Mouse (Mus musculus): ENCODE data around the gene Pip5k1a. TPM values are rescaled to one million over a fixed set of nuclear protein-coding genes. Genes with fewer than 3 reads are reported as not detected.
"Not testable (repeated sequence)": the region's sequence is repeated elsewhere in the genome, so short reads cannot be mapped to it uniquely, and the experiment has no call there.

The Pip5k1a gene
- total RNA-seq (2021) (10 to 100 TPM; 40.8 to 49.9 TPM), polyA plus RNA-seq (2012; rRNA removed) (16.4 and 18.7 TPM in 2 replicates)
- long read RNA-seq, transcript Pip5k1a-205 (15 exons, 3,663 nt) = major isoform, 9 of 26 reads
- long read RNA-seq, partial matches to known transcripts = 0 of 26 reads
- long read RNA-seq, other reads (novel, unspliced or antisense) = 15 of 26 reads

DNA sequence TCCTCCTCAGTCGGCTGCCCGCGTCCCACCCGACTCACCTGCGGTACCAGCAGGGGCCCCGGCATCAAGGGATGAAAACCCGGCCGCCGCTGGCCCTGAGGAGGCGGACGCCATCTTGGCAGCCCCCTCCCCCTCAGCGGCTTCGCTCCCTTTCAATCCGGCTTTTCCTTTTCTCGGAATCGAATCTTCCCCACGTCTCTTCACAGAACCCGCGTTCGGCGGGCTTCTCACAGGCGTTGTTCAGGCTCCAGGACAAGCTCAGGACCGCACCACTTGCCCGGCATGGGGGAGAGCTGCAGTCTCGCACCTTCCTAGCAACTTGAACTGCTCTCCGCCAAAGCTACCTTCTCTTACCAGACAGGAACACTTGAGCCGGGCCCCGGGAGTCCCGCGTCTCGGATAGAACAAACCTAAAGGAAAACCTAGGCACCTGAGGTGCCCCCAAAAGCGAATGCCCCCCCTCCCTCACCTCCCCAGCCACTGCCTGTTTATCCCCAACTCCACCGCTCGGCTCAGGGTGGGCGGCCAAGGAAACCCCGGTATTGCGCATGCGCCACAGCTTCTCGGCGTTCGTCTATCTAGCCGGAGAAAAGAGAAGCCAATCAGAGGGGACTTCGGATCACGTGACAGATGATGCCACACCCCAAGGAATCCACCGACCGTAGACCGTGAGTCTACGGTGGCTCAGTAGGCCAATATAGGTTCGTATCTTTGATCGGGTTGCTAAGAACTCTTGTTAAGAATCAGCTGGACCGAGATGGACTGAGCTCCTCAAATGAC lies at the start of gene Pip5k1a:
TSS of gene Pip5k1a (minus strand) at position 593 of the 780 bp plus-strand sequence.
- DNase-seq = peak; percentile 96

- DNase-seq = peak; percentile 37
These were observed 47.1 kb upstream of the Pip5k1a start for GRCm38 (mm10) chr3:95153874-95154273.

- no peak for DNase-seq
These were observed 41.2 kb upstream of the Pip5k1a start for GRCm38 (mm10) chr3:95147924-95148323.

DNA sequence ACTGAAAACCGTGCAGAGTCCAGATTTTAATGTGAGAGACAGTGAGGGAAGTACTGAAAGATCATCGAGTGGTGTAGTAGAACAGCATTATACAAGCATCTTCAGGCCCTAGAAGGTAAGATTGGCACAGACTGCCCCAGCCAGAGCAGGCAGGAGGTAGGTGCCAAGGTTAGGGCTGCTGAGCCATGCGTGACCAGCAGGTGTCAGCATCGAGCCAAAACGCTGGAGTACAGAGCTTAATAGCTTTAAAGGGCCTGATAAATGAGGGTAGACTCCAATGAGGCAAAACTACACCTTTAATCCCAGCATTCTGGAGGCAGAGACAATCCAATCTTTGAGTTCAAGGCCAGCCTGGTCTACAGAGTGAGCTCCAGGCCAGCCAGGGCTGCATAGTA lies 35.9 kb upstream of the Pip5k1a start:
- peak; percentile 88 for DNase-seq

DNA sequence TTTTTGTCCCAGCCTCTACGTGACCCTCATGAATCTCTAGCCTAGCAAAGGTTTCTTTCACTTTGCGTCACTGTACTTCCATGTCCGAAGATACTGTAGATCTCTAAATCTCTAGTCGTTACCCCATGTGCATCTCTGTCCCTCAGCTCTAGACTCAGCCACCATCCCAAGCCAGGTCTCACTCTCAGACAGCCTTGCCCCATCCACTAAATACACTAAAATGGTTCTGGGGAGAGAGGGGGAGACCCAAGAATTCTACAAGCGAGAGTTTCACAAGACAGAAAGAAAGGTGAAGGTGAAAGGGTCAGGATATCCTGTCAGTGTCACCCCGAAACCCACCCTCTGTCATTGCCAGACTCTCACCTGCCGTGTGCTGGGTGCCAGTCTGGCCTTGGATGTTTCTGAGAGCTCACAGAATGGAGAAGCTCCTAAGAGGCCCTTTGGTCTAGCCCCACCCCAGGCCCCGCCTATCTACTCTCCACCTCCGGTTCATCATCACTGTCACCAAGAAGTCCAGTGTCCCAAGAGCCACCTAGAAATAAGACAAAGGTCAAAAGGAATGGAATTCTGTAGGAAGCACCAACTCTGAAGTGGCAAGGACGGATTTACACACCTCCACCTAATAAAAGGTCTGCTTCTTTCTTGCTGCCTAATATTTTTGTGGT lies 35.4 kb upstream of the Pip5k1a start, which contains the start of gene Tnfaip8l2:
TSS of gene Tnfaip8l2 (minus strand) at position 409 of the 665 bp plus-strand sequence.
- no peak for DNase-seq

- DNase-seq = no peak
These were observed 34.7 kb upstream of the Pip5k1a start for GRCm38 (mm10) chr3:95141474-95141873.

DNA sequence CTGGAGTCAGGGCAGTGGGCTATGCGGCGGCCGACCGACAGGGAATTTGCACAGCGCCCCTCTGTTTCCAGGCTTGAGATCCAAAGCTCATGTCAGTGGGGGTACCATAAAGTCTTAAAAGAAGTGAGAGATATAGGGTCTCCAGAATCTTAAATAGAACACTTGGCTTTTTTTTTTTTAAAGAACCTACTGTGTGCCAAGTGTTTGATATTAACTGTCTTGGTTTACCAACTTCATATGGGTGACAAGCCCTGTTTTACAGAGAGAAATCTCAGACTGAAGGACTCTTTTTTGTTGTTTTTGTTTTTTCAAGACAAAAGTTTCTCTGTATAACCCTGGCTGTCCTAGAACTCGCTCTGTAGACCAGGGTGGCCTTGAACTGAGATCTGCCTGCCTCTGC lies 34.1 kb upstream of the Pip5k1a start:
- no peak for DNase-seq

GRCm38 (mm10) chr3:95140289-95140595 lies 33.5 kb upstream of the Pip5k1a start:
- DNase-seq = no peak

DNA sequence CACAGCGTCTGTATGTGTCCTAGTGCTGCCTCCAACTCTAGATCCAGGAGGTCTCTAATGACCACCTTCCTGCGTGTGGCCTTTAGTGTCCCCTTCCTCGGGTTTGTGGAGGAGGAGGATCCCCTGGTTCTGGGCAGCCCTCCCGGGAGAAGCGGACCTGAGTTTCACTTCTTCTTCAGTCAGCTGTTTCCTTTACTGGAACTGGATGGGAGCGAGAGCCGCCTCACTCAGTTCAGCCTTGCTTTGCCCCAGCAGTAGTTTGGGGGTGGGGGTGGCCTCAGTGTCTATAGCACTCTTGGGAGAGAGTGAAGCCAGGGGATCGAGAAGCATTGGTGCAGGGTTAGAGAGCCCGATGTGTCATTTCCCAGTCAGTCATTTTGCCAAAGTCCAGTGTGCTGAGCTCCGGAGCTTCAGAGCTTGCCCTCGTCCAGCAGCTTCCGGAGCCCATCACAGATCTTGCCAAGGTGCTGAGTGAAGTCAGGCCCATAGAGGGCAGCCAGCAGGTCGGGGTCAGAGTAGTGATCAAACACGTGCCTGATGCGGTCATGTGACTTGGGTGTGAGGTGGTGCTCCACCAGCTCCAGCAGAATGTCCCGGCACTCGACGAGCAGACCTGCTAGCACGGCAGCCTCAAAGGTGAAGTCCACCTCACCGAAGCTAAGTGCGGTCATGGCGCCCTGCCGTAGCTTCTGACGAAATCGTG lies 33.0 kb upstream of the Pip5k1a start:
- DNase-seq = peak; percentile 38

GRCm38 (mm10) chr3:95136336-95136735 lies 29.6 kb upstream of the Pip5k1a start:
- no peak for DNase-seq

GRCm38 (mm10) chr3:95135433-95136052 lies 28.8 kb upstream of the Pip5k1a start:
- no peak for DNase-seq

- DNase-seq = peak; percentile 58
These were observed 28.3 kb upstream of the Pip5k1a start for GRCm38 (mm10) chr3:95135023-95135422.

DNA sequence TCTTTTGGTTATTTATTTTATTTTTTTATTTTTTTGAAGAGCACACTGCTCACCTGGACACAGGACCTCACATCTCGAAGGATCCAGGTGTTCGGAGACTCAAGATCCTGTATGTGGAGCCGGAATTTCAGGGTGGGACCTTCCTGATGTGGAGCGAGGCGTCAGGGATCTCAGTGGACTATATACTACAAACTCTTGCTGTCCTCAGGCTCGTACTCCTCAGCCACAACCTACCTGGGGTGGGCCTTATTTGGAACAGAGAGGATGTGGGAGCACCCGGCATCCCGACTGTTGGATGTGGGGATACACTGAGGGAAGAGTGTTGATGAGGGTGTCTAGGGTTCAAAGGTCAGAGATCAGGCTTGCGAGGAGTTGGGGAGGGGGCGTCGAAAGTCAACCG lies 27.4 kb upstream of the Pip5k1a start:
- not testable (repeated sequence) for DNase-seq

GRCm38 (mm10) chr3:95133680-95134101 lies 27.0 kb upstream of the Pip5k1a start, which contains the start of the genes Scnm1 and Lysmd1:
TSS of gene Scnm1 (minus strand) at chr3:95134011.
TSS of gene Lysmd1 (plus strand) at chr3:95134088.
- DNase-seq = peak; percentile 94

DNA sequence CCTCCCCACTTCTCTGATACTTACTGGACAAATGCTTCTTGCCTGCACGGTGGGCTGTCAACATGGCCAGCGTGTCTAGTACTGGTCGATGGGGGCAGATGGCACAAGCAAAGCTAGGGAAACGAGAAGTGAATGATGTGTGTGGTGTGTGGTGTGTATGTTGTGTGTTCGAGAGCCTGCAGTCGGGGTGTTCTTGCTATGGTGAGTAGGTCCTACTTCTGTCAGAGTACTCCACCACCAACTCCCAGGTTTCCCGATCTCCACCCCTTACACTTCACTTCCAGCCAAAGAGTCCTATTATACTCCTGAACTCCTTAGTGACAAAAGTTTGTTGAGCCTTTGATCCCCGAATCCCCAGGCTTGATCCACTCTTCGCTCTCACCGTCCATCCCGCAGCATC lies 26.4 kb upstream of the Pip5k1a start:
- DNase-seq = no peak

- not testable (repeated sequence) for DNase-seq
These were observed 25.7 kb upstream of the Pip5k1a start for GRCm38 (mm10) chr3:95132389-95132788.

DNA sequence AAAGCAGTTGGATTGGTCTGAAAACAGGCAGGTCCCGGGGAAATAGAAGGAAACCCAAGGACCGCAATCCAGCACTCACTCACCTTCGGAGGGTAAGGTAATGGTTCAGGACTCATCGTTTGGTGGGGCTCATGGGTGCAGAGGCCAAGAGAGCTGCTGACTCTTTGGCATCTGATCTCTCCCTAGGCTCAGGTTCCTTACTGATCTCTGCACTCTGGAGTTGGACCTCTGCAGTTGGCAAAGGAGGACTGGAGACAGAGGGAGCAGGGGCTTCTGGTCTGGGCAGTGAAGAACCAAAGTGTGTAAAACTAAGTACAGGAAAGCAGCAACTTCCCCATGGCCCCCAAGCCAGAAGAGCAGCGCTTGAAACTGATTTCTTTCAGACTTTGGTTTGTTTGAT lies 23.4 kb upstream of the Pip5k1a start:
- DNase-seq = no peak

GRCm38 (mm10) chr3:95129226-95129651 lies 22.5 kb upstream of the Pip5k1a start:
- no peak for DNase-seq

GRCm38 (mm10) chr3:95124972-95125371 lies 18.2 kb upstream of the Pip5k1a start:
- peak; percentile 60 for DNase-seq

- DNase-seq = no peak
These were observed 17.5 kb upstream of the Pip5k1a start, which contains the start of gene Tmod4 for GRCm38 (mm10) chr3:95124246-95124645. TSS of gene Tmod4 (plus strand) at chr3:95124476.

DNA sequence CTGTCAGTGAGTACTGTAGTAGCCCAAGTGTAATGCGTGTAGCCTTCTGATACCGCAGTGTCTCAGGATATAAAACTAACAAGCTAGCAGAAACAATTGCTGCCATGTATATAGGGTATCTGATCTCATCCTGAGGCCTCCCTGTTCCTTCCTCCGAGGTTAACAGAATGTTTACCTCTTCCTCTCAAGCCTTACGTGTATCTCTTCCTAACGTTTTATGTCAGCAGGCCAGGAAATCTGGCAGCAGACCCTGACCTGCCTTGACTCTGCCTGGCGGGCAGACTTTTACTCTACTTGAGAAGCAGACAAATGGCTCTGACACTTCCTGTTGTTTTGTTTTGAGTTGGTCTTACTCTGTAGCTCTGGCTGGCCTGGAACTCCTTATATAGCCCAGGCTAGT lies 14.8 kb upstream of the Pip5k1a start:
- no peak for DNase-seq

GRCm38 (mm10) chr3:95117751-95118150 lies 11.0 kb upstream of the Pip5k1a start:
- DNase-seq = peak; percentile 42

Measured in adrenal gland, adult 2 months (tissue).